Mouse (Mus musculus) brain, embryonic 14.5 days (tissue): Measurements from ENCODE around the gene Defb29.

ENCODE experiments used
- CTCF ChIP-seq: fragments of 200-500 bp; IDR thresholded peaks from 2 replicates; pipeline ENCODE4 v1.5.1; 2012; ENCODE audit warnings: inconsistent platforms, mild to moderate bottlenecking, moderate library complexity, borderline replicate concordance; ENCODE audit not compliant: insufficient read depth, insufficient read length; ENCODE audit errors: extremely low read depth
- POLR2A ChIP-seq: fragments of 200-500 bp; IDR thresholded peaks from 2 replicates; pipeline ENCODE4 v1.6.1; 2012; ENCODE audit warnings: mild to moderate bottlenecking, inconsistent platforms, borderline replicate concordance; ENCODE audit not compliant: poor library complexity, insufficient read depth, insufficient read length, severe bottlenecking; ENCODE audit errors: extremely low read depth

- TF ChIP-seq CTCF (no peak), POLR2A (no peak)
These were observed 40.2 kb upstream of the Defb29 start, which contains the start of gene Defb19 for GRCm38 (mm10) chr2:152580107-152580506.
